Mouse (Mus musculus): Measurements from ENCODE around the gene Hlcs. TPM values are rescaled to one million over a fixed set of nuclear protein-coding genes. Genes with fewer than 3 reads are reported as not detected.
A peak's percentile ranks its signal among the peaks of the same experiment; 100 is the strongest.
"Not testable (repeated sequence)": the region's sequence is repeated elsewhere in the genome, so short reads cannot be mapped to it uniquely, and the experiment has no call there.

Gene Hlcs
- 1 to 10 TPM; 6.4 to 7.9 TPM for polyA plus RNA-seq (2017; shearing (Covaris generic))

DNA sequence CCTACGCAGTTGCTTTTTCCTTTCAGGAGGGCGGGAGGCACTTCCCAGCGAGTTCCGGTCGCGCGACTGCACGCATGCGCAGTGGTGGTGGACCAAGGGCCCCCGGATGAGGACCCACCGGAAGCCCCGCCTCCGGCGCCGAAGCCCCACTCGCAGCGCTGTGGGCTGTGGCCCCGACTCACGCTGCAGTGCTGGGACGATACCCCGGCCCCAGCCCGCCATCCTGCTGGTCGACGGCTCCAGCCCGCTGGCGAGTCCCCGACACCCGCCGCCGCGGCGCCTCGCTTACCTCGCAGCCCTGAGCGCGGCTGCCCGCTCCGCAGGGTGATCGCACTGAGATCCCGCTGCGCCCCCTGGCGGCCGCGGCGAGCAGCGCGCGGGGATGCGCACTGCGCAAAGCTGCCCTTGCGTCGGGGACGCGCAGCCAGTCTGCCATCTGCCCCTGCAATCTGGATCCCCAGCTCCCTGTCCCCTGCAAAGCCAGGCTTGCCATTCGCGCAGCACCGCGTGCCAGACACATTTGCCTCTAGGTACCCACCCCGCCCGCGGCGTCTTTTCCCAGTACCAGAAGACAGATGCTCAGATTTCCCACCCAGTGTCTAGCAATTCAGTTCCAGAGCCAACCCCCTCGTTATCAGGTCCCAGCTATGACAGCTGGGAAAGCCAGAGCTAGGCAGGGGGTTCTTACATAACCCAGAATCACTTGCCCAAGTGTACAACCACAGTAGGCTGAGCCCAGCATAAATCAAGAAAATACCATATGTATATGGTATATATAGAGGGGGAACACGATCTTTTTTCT is at the start of gene Hlcs:
TSS of gene Hlcs (minus strand) at position 343 of the 802 bp plus-strand sequence.
- peak; percentile 84 for ATAC-seq

DNA sequence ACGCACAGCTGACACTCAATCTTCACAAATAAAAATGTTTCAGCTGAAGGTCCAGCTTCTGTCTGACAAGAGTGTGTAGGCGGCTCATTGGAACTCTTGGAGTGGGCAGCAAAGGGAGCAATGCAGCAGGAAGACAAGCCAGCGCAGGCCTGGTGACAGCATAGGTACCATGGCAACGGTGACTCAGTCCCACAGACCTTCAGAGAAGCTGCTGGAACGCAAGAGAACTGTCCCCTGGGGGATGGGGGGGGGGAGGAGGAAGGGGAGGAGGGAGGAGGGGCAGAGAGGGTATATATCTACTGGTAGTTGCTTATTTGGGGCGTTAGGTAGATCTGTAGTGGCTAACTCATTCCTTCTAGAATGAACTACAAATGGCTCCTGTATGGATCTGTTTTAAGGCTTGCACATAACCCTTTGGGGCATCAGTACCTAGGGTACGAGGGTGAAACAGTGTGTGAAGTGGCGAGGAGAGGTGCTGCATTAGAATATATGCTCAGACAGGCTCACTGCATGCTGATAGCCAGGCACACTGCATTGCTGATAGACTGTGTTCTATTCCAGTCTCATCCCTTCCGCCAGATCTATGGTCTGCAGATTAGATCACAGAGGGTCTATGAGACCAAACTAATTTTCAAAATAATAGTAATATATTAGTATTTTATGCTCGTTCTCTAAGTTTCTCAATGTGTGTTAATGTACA is 49.0 kb upstream of the Hlcs start:
- ATAC-seq, result no peak

DNA sequence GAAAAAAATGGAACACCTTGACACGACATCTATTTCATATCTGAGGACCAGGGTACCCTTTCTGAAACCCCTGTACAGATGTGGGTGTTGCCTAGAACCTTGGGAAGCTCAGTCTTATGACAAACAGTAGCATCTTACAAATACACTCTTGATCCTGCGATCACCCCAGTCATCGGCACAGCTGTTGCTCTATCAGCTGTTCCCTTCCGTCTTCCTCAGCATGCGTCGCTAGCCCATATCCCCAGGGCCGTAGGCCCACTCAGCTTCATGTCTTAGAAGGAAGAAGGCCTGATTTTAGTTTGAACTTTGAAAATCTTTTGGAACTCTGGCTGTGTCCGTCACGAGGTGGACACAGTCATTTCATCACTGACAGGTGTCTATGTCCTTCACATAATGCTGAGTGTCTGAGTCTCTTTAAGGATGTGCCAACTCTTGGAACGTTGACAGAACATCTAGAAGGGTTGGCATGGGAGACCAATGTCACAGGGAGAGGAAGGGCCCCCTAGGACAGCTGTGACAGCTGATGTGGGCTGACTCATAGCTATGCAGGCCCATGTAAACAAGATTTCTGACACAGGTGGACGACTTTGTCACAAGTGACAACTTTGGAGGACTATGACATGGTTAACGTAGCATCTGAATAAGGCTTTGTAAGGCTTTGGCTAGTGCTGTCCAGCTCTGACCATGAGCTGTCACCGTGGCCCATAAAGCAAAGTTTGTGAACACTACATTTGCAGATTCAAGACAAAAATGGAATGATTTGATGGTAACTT is 47.4 kb upstream of the Hlcs start:
- no peak for ATAC-seq

DNA sequence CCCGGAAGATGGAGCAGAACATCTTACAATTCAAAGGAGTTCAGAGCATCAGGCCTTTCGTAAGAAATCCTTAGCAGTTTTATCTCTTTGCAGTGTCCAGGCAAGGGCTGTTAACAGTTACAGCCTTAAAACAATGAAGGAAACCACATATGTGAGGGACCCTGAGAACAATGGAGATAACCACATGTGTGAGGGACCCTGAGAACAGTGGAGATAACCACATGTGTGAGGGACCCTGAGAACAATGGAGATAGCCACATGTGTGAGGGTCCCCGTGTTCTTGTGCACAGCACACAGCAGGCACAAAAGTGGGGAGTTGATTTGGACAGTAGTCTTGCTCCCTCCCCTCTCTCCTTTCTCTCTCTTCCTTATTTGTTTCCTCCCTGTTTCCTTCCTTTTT is 44.7 kb upstream of the Hlcs start:
- no peak for ATAC-seq

DNA sequence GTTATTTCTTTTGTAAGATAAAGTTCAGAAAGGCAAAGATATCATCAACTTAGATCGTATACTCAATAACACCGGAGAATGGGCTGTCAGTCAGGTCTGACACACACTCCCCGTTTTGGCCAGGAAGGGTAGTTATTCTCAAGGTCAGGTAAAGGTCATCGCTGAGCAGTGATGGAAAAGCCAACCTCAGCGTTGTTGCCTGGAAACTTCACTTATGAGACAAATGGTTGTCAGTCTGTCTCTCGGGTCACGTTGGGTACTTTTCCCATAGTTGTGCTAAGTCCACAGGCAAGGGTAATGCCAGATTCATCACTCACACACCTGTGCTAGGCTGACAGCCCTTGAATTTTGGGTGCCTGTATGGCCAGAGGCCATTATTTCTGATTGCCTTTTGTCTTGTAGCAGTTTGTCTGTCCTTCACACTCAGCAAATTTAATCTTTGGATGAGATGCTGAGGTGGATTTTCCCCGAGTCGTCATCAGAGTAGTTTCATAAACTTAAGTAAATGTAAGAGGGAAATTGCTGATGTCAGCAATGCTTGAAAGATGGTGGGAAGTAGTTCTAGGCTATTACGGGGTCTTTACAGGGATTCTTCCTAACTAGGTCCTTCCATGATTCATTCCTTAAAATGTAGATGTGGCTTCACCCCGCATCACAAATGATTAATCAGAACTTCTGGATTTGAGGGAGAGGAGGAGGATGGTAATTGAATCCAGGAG is 43.6 kb upstream of the Hlcs start:
- ATAC-seq, result no peak

DNA sequence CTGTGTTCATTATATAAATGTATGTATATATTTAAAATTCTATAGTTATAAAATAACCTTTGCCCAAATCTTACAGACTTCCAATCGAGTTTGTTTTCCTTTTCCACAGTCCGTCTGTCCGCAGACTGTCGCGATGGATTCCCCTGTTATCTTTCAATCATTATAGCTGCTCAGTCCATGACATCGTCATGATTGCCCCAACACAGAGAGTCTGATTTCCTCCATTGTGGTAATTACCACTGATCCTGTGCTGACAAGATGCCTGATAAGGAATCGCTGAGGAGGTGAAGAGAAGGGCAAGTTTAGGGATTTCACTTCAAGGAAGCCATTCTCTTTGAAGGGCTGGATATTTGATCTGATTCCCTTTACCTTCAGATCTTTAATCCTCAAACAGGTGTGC is 42.7 kb upstream of the Hlcs start:
- ATAC-seq, result no peak

DNA sequence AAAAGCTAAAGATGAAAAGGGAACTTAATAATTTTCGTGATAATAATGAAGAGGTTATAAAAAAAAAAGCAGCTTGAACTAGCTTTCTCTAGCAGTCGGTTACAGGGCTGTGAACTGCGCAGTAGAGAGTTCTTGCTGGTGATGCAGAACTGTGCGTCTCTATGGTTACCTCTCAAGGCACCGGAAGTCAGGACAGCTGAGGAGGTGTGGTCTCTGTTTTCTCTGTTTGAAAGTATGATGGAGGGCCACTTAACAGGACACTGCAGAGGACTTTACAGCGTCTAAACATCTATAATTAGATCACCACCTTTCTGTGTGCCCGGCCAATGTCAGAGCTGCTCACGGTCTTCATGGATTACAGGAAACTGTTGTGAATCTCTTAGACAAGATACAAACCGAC is 41.1 kb upstream of the Hlcs start:
- peak; percentile 100 for ATAC-seq

DNA sequence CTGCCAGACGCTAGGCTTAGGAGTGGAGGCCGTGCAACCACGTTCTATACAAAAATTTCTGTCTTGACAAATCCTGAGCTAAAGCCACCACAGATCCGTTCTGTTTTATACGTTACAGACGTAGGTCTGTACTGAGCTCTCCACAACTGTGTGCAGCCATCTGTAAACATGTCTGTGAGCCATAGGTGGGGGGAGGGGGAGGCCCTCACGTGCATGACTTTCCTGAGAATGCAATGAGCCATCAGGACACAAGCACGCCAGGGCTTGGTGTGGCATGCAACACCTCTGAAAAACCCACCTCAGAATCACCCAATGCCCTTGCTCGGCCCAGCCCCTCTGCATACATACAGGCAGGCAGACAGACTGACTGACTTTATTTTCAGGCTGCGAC is 36.9 kb upstream of the Hlcs start:
- ATAC-seq, result no peak

DNA sequence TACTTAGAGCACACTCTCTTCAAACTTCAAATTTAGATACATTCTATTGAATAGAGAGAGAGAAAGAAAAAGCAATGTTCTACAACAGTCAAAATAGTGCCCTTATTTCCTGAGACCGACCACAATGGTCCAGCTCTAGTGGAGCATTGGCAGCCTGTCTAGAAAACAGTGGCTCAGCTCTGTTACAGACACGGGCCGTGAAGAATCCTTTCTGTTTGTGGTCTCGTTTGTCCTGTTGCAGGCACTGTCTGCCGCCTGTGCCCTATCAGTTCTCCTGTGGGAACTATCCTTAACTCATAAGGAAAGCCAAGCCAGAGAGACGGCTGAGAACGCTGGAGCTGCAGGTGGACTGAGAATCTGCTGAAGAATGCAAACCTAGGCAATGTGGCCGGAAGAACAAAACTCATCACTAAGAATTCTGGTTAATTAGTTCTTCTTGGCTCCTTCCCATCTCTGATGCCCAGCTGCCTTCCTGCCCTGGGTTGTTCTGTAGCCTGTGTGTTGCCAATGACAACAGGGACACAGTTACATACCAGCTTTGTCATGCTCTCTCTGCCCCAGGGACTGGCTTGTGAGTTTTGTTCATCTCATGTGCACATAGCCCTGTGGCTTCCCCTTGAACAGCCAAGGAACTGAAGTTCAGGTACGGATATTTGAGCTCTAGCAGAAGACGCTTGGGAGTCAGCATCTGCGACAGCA is 36.4 kb upstream of the Hlcs start:
- ATAC-seq, result no peak

DNA sequence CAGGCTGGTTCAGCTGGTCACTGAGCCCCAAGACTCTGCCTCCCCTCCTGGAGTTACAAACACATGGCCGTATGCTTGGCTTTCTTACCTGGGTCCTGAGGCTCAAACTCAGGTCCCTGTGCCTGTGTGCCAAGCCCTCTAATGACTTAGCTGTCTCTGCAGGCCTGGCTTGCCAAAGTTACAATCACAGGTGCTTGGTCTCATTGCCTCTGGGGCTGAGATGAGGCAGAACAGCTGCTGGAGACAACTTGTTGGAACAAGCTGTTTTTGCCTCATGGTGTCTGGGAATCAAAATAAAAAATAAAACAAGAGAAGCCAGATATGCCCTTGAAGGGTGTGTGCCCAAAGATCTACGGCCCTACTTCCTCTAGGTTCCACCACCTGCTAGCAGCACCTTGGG is 35.4 kb upstream of the Hlcs start:
- no peak for ATAC-seq

DNA sequence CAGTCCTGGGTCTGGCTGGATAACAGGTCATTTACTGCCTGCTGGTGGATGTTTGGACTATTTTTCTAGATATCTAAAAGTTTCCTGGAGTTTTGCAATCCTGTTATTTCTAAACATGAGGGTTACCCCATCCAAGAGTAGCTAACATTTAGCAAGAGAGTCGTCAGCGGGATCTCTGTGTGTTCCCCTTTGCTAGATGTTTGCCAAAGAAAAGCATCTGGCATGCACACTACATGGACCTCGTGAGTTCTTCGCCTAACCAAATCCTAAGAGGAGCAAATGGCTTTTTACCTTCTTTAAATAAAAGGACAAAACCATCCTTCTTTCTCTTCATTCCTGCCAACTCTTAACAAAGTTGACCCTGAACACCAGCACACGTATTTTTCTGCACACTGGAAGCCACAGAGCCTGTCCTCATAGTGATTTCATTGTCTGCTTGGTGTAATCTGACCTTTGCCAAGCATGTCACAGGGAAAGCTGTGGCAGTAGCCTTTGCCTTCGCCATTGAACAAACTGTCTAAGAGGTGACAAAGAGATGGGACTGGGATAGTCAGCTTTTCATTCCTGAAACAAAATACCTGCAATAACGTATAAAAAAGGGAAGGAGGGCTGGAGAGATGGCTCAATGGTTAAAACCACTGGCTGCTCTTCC is 33.8 kb upstream of the Hlcs start:
- no peak for ATAC-seq

DNA sequence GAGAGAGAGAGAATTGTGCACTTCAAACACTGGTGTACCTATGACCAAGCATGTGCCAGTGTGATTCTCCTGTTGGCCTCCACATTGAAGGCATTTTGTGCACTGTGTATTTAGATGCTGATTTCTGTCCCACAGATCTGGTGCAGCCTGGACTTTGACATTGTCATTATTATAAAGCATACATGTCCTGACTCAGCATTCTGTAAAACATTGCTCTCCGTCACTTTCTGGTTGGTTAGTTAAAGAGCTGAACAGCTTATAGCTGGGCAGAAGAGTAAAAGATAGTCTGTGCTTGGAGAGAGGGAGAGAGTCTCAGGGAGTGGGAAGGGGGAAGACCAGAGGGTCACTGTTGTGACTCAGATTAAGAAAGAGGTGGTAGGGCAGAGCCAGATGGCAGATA is 32.4 kb upstream of the Hlcs start:
- ATAC-seq, result no peak

DNA sequence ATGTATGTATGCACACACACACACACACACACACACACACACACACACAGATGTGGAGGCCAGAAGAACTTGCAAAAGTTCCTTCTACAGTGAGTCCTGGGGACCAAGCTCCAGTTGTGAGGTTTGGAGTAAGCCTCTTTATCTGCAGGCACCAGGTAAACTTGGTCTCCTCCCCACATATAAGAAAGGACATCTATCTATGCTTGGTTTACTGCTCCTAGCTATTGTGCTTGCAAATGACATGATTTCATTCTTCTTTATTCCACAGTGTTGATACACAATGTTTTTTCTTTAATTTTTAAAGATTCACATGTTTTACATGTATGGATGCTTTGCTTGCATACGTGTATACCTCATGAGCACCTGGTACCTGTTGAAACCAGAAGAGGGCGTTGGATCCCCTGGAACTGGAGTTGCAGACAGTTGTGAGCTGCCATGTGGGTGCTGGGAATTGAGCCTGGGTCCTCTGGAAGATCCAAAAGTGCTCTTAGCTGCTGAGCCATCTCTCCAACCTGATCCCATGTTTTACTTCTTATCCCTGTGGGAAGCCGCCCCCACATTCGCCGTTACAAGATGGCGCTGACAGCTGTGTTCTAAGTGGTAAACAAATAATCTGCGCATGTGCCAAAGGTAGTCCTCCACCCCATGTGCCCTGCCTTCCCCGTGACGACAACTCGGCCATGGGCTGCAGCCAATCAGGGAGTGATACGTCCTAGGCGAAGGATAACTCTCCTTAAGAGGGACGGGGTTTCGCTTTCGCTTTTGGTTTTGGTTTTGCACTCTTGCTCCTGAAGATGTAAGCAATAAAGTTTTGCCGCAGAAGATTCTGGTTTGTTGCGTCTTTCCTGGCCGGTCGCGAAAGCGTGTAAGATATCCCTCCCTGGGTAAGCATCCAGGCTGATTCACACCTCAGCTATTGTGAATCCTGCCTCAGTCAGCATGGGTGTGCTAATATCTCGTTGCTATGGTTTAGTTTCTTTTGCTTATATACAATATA is 26.1 kb upstream of the Hlcs start:
- not testable (repeated sequence) for ATAC-seq

DNA sequence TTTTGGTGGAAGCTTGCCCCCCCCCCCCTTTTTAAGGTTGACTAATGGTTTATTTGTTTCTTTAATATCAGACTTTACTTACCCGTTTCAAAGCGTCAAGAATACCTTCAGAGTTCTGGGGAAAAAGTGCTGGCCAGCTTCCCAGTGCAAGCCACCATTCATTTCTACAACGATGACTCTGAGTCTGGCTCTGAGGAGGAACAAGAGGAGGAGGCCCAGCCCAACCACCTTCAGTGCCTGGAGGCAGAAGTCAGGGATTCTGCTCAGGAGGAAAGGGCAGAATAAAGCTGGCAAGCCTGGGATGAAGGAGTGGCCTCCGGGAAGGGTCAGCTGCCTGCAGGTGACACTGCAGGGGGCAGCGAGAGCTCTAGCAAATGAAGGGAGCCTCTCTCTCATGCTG is 22.3 kb upstream of the Hlcs start:
- no peak for ATAC-seq

DNA sequence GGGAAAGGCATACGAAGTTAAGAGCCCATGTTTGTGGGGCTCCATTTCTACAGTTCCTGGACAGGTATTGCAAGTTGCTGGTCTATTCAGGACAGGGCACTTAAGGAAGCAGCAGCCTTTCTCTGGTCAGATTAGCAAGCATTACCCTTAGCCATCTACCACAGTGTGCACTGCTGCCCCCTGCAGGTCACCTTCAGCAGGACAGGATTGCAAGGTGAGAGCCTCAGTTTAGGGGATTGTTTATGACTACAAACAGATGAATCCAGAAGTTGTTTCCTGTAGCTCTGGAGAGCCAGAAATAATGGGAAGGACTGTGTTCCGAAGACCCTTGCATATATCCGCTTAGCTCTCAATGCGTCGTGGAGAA is 18.5 kb upstream of the Hlcs start:
- ATAC-seq, result peak; percentile 58

DNA sequence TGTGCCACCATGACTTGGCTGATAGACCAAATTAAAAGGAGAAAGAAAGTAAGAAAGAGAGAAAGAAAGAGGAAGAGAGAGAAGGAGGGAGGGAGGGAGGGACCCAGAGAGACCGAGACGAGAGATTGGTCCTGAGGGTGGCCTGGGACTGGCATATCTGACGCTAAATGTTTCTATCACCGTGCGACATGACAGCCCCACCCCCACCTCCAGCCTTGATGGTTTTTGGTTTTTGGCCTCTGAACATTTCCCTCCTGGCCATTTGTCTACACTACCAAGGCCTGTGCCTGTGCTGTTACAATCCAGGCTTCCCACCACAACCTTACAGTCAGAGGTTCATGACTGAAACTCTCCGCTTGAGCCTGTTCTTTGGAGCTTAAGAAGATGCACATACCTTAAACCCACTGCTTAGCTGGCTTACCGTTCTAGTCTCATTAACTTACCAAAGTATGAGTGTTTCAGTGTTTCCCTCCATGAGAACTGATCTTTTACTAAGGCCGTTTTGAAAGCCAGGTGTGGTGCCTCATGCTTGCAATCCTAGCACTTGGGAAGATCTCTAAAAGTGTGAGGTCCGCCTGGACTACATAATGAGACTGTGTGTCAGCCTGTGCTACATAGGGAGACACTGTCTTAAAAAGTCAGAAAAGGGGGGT is 18.0 kb upstream of the Hlcs start:
- no peak for ATAC-seq

DNA sequence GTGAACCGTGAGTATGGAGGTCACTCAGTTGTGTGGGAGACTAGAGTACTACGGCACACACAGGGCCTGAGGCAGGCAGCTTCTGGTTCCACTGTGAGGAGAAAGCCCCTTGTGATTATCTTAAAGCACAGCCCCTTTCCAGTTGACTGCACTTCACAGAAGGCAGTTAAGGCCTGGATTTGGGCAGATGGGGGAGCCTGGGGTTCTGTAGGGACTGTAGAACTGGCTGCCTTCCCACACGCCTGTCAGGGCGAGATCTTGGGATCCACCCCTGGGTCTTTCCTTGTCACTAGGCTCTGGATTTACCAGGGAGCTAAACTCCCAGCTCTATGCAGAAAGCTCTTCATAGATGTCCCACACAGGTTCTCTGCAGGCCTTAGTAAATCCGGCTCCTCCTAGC is 17.1 kb upstream of the Hlcs start:
- no peak for ATAC-seq

DNA sequence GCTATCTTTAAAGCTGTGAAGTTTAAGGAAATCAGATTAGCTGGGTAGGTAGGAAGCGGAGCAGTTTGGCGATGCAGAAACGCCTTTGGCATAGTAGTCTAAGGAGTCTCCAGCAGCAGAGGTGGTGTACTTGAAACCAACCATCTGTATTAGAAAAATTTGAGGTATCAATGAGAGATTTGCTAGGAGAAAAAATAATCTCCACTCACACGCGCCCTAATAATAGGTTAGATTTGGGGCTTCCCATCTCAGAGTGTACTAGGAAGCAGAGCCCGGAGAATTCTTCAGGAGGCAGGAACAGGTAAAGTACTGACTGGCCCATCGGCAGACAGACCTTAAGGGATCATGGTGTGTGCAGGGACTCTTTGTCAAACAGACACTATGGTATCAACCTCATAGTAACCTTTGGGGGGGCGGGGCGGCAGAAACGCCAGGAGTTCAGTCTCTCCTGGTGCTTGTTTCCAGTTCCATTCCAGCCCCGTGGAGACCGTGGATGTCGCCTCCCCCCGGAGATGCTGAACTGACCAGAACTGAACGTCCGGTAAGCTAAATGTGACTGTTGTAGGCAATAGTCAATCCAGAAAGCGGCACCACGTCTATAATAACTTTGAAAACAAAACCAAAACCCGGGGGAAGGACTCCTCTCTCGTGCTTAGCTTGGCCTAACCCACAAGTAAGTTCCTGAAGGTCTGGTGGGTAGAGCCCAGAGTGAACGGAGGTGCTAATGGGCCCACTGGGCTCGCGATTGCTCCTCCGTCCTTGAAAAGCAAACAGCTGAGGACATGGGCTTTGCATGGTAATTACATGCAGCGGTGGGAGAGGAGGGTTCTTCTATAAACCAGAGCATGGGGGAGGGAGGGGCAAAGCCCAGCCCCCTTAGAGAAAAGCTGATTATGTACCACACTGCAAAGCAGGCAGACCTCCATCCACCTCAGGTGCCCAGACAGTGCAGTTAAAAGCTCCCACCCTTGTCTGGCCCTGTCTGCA is 15.8 kb upstream of the Hlcs start:
- ATAC-seq, result peak; percentile 69

Measured in activated CD4-positive, CD25-positive, alpha-beta regulatory T cell, adult 4 months (primary cell).